Comparison of ENCODE assay signal across 8 mouse cellular contexts in the genomic region with DNA sequence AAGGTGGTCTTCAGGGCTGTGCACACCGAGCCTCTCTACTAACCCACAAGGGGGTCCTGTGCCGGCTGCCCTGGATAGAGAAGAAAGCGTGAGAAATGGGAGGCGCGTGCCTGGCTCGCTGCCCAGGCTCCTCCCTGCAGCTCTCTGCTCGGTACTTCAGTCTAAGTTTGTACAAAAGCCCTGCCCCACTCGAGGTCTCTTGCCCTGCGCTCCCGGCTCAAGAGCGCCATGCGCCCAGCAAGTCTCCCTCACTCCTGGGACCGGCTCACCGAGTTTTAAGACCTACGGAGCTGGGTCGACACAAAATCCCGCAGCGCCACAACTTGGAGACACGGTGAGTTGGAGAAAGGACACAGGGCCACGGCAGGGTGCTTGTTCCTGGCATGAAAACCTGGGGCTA. TPM values are rescaled to one million over a fixed set of nuclear protein-coding genes. Genes with fewer than 3 reads are reported as not detected.
DNase-seq lines count a peak whose midpoint lies in the region; ATAC-seq and TF ChIP-seq lines count a peak whose summit lies in the region.

No protein-coding gene starts in this region.

- peak overlapping the region; percentile 24; the same call in 1 of the 2 replicates for H3K4me3 ChIP-seq in cortical plate, adult 2 months (ENCODE audit: insufficient read depth, low read length)
- peak overlapping the region; percentile 55 for H3K4me3 ChIP-seq in heart, embryonic 12.5 days
- peak overlapping the region; percentile 53 for H3K4me3 ChIP-seq in kidney, embryonic 15.5 days (replicated peaks)

- H3K27ac ChIP-seq in cortical plate, adult 2 months (ENCODE audit: insufficient read depth, low read length): no peak overlapping the region
- no peak overlapping the region for H3K27ac ChIP-seq in heart, embryonic 12.5 days (ENCODE audit: poor library complexity, severe bottlenecking)
- no peak overlapping the region for H3K27ac ChIP-seq in kidney, embryonic 15.5 days

- H3K27me3 ChIP-seq in heart, embryonic 12.5 days (replicated peaks): peaks cover 62% of the 10 kb centered on the region
- H3K27me3 ChIP-seq in kidney, embryonic 15.5 days: peaks cover 55% of the 10 kb centered on the region

- no peak for TF ChIP-seq CTCF in cortical plate, adult 2 months (IDR thresholded peaks at IDR 0.05; ENCODE audit: extremely low read depth, insufficient read depth, low read length)

- peaks cover 5% of the 10 kb centered on the region; the same call in 1 of the 2 replicates for H3K9me3 ChIP-seq in heart, embryonic 12.5 days (replicated peaks)
- no peaks in the 10 kb centered on the region for H3K9me3 ChIP-seq in kidney, embryonic 15.5 days (replicated peaks)

- H3K36me3 ChIP-seq in heart, embryonic 12.5 days: no peaks in the 10 kb centered on the region
- H3K36me3 ChIP-seq in kidney, embryonic 15.5 days: no peaks in the 10 kb centered on the region

- TF ChIP-seq POLR2A in cortical plate, adult 2 months (IDR thresholded peaks at IDR 0.05; ENCODE audit: extremely low read depth, insufficient read depth, low read length): no peak

- 1% methylated on average over 20 of the region's 20 CpGs for WGBS in heart, embryonic 12.5 days
- under 1% methylated on average over 20 of the region's 20 CpGs for WGBS in kidney, embryonic 15.5 days

- peaks cover 2% of the 10 kb centered on the region; the same call in 1 of the 2 replicates for H3K4me1 ChIP-seq in cortical plate, adult 2 months (ENCODE audit: control insufficient read depth, insufficient read depth, low read length)
- H3K4me1 ChIP-seq in heart, embryonic 12.5 days (replicated peaks): peaks cover 20% of the 10 kb centered on the region
- H3K4me1 ChIP-seq in kidney, embryonic 15.5 days: peaks cover 24% of the 10 kb centered on the region

- H3K9ac ChIP-seq in heart, embryonic 12.5 days: peak overlapping the region; percentile 70
- H3K9ac ChIP-seq in kidney, embryonic 15.5 days: peak overlapping the region; percentile 41

- peak; percentile 95 for DNase-seq in heart, adult 11 months
- no peak for DNase-seq in heart, adult 8-10 months (ENCODE audit: low spot score)
- DNase-seq in lung, postnatal 10 days: peak; percentile 86
- peak; percentile 80 for DNase-seq in retina, postnatal 1 day
- no peak for DNase-seq in left cerebral cortex, adult 9 months (ENCODE audit: low spot score in 2 of 2)

- ATAC-seq in heart, embryonic 12.5 days (ENCODE audit: insufficient number of reproducible peaks, low FRiP score): peak; percentile 69
- ATAC-seq in kidney, embryonic 15.5 days (replicated peaks; ENCODE audit: low FRiP score): peak; percentile 82

- peak overlapping the region; percentile 94 for H3K4me2 ChIP-seq in heart, embryonic 12.5 days
- H3K4me2 ChIP-seq in kidney, embryonic 15.5 days: peak overlapping the region; percentile 96

RNA-seq across cellular contexts. Expression of gene Gpr157, which starts 39.1 kb away (rescaled TPM):
- 10 to 100 TPM; 28.8 to 42.7 (median 39.0) TPM for total RNA-seq in heart, adult 8-10 months (2022)
- 1.9 and 2.0 TPM in 2 replicates for polyA plus RNA-seq in cortical plate, adult 2 months (2012; rRNA removed)
- polyA plus RNA-seq in heart, embryonic 12.5 days (2016; fragmentation: Nextera tagmentation; extraction: Ambion mirVana): 2.1 and 2.2 TPM in 2 replicates
- polyA plus RNA-seq in kidney, embryonic 15.5 days (2015; fragmentation: Nextera tagmentation; extraction: Ambion mirVana): 0.51 and 0.53 TPM in 2 replicates

RNA-seq across cellular contexts. Expression of gene H6pd, which starts 39.2 kb away (rescaled TPM):
- 10 to 100 TPM; 37.5 to 44.8 (median 41.2) TPM for total RNA-seq in heart, adult 8-10 months (2022)
- 5.7 TPM in 2 replicates for polyA plus RNA-seq in cortical plate, adult 2 months (2012; rRNA removed)
- polyA plus RNA-seq in heart, embryonic 12.5 days (2016; fragmentation: Nextera tagmentation; extraction: Ambion mirVana): 11.4 and 12.7 TPM in 2 replicates
- 17.8 and 18.5 TPM in 2 replicates for polyA plus RNA-seq in kidney, embryonic 15.5 days (2015; fragmentation: Nextera tagmentation; extraction: Ambion mirVana)

Comparison
In these comparisons a context has a peak if more than half of its experiments do, and no peak if none do; other contexts are left out.
1. DNase-seq: peak in heart, adult 11 months (single experiment), lung, postnatal 10 days (single experiment) and retina, postnatal 1 day (single experiment); none in heart, adult 8-10 months (single experiment) and left cerebral cortex, adult 9 months (0 of 2).
2. Peak in every context shown above with its lines, with median percentiles within 50 percentile points of each other: H3K4me3 ChIP-seq.